Mouse (Mus musculus) midbrain, embryonic 14.5 days (tissue): ENCODE results near the gene Dlg2. TPM values are rescaled to one million over a fixed set of nuclear protein-coding genes. Genes with fewer than 3 reads are reported as not detected.

Experiments
- ATAC-seq: fragments of 200-750 bp; cut with Nextera tagmentation; 2 replicates; pipeline ENCODE4 v1.8.0; 2017; ENCODE audit warnings: moderate number of reproducible peaks, moderate library complexity; ENCODE audit not compliant: low FRiP score, low TSS enrichment
- DNase-seq: peaks from one replicate; pipeline ENCODE4 v3.0.0-alpha.2; 2015
- H3K27ac ChIP-seq: fragments of 300-500 bp; sonication (generic); replicated peaks from 2 replicates; pipeline ENCODE4 v1.5.1; 2014; ENCODE audit warnings: mild to moderate bottlenecking, low read depth, low read length, moderate library complexity
- H3K27me3 ChIP-seq: fragments of 300-500 bp; sonication (generic); 2 replicates; pipeline ENCODE4 v1.6.1; 2014; ENCODE audit warnings: low read length, control low read depth, mixed read lengths; ENCODE audit not compliant: control insufficient read depth, insufficient read depth
- H3K36me3 ChIP-seq: fragments of 300-500 bp; sonication (generic); 2 replicates; pipeline ENCODE4 v1.6.1; 2014; ENCODE audit warnings: low read length, control low read depth; ENCODE audit not compliant: control insufficient read depth, insufficient read depth
- H3K4me1 ChIP-seq: fragments of 300-500 bp; sonication (generic); 2 replicates; pipeline ENCODE4 v1.6.1; 2014; ENCODE audit warnings: mild to moderate bottlenecking, antibody characterized with exemption, low read length, control low read depth; ENCODE audit not compliant: control insufficient read depth, insufficient read depth
- H3K4me2 ChIP-seq: fragments of 300-500 bp; sonication (generic); 2 replicates; pipeline ENCODE4 v1.6.1; 2014; ENCODE audit warnings: mild to moderate bottlenecking, low read length, moderate library complexity
- H3K4me3 ChIP-seq: fragments of 300-500 bp; sonication (generic); replicated peaks from 2 replicates; pipeline ENCODE4 v1.5.1; 2014; ENCODE audit warnings: low read depth, low read length
- H3K9ac ChIP-seq: fragments of 300-500 bp; sonication (generic); replicated peaks from 2 replicates; pipeline ENCODE4 v1.6.1; 2014; ENCODE audit warnings: mild to moderate bottlenecking, low read length, moderate library complexity
- H3K9me3 ChIP-seq: fragments of 300-500 bp; sonication (generic); 2 replicates; pipeline ENCODE4 v1.6.1; 2016; ENCODE audit warnings: low read length, control low read depth, mixed read lengths; ENCODE audit not compliant: control insufficient read depth
- WGBS: fragments of 180-500 bp; shearing (Covaris S2); extraction: QIAGEN DNeasy Blood & Tissue Kit; methylation state at CpG from one replicate; pipeline ENCODE4 v1.1.7; 2014; 5-methylcytosine and 5-hydroxymethylcytosine counted together
- polyA plus RNA-seq: library from polyadenylated mRNA; unstranded; fragments of >200 nt; fragmentation: Nextera tagmentation; extraction: Ambion mirVana; gene quantifications from 2 replicates; pipeline ENCODE4 v1.2.1, GENCODE M21; 2014

Dlg2 gene
- polyA plus RNA-seq, 1 experiment from 2014 or later, result 19.3 TPM

GRCm38 (mm10) chr7:92493521-92493920, 2017.0 kb downstream of the Dlg2 start:
- no peaks in the 10 kb centered on the region for H3K9me3 ChIP-seq
- 90% methylated on average over 2 of the region's 2 CpGs for WGBS
- H3K27me3 ChIP-seq, result no peaks in the 10 kb centered on the region
- H3K4me3 ChIP-seq, result no peak overlapping the region
- no peak for DNase-seq
- H3K27ac ChIP-seq, result no peak overlapping the region
- H3K4me2 ChIP-seq, result no peak overlapping the region
- no peaks in the 10 kb centered on the region for H3K4me1 ChIP-seq
- H3K9ac ChIP-seq, result no peak overlapping the region
- no peaks in the 10 kb centered on the region for H3K36me3 ChIP-seq
- ATAC-seq, result no peak

Other genes starting within 250 kb of the Dlg2 start
- gene Ccdc83, start 210.9 kb upstream of the Dlg2 start, polyA plus RNA-seq, result not detected in 2 replicates
- gene Sytl2, start 174.4 kb upstream of the Dlg2 start, polyA plus RNA-seq, result 6.4 and 7.1 TPM in 2 replicates
- gene Ccdc89, start 50.1 kb upstream of the Dlg2 start, polyA plus RNA-seq, result 2.7 TPM in 2 replicates
- gene Crebzf, start 33.9 kb upstream of the Dlg2 start, polyA plus RNA-seq, result 54.8 and 57.3 TPM in 2 replicates
- 125 and 132 TPM in 2 replicates for gene Tmem126a, start 19.4 kb upstream of the Dlg2 start, polyA plus RNA-seq
- 34.7 and 45.0 TPM in 2 replicates for gene Tmem126b, start 671 bp upstream of the Dlg2 start, polyA plus RNA-seq